Mouse (Mus musculus) gastrocnemius, postnatal 36 days (tissue): Measurements from ENCODE around the gene Brk1. TPM values are rescaled to one million over a fixed set of nuclear protein-coding genes. Genes with fewer than 3 reads are reported as not detected.

Source experiments
- DNase-seq, 2 experiments: peaks; one replicate each; pipeline ENCODE4 v3.0.0; 2022
- intact Hi-C: fragments of 180-260 bp; cut with DNase I; formaldehyde crosslinking; loops from one replicate; pipeline ENCODE4 v1.15.1; 2025
- total RNA-seq, 2 experiments: library from RNA; stranded (reverse); gene quantifications; 2 replicates each; pipeline ENCODE4 v1.2.3; 2021

Gene Brk1
- total RNA-seq, 2 experiments from 2014 or later: 36.3 to 37.5 TPM

DNA sequence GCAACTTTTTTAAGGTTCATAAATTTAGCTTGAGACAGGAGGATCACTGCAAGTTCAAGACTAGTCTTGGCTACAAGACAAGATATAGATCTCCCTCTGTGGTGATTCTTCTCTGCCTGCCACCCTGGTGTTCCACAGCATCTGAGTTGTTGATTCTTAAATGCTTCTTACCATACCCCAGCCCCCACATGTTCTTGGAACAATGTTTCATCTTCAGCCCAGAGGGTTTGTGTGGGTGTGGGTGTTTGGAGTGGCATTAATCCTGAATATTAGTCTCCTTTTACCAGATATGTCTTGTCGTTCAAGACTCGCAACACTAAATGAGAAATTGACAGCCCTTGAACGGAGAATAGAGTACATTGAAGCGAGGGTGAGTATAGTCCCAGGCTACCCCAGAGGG lies 10.9 kb downstream of the Brk1 start:
- DNase-seq: no peak

GRCm38 (mm10) chr6:113623386-113623785 lies 18.8 kb downstream of the Brk1 start:
- intact Hi-C loops: no loop called here

More for the DNA sequence above, 10.9 kb downstream of the Brk1 start:
- intact Hi-C loops: no loop called here

GRCm38 (mm10) chr6:113623941-113624751 lies 19.6 kb downstream of the Brk1 start, which contains the start of gene Vhl:
Gene Vhl, plus strand, starts transcription at chr6:113623959.
- intact Hi-C loops: no loop called here
- peak; percentile 84 to 89 for DNase-seq

More at GRCm38 (mm10) chr6:113623386-113623785, 18.8 kb downstream of the Brk1 start:
- DNase-seq: no peak

- intact Hi-C loops: no loop called here
- DNase-seq: no peak
Measured at GRCm38 (mm10) chr6:113624989-113625770, 20.6 kb downstream of the Brk1 start.

GRCm38 (mm10) chr6:113630322-113630721 lies 25.8 kb downstream of the Brk1 start:
- DNase-seq: no peak
- intact Hi-C loops: no loop called here

GRCm38 (mm10) chr6:113632863-113633262 lies 28.3 kb downstream of the Brk1 start:
- intact Hi-C loops: no loop called here
- no peak for DNase-seq

GRCm38 (mm10) chr6:113638302-113639040 lies 33.9 kb downstream of the Brk1 start, which contains the start of gene Irak2:
Gene Irak2, plus strand, starts transcription at chr6:113638467.
- intact Hi-C loops: loop anchor here (1.0 kb wide), 1 partner anchor 44 kb away; no protein-coding TSS in a partner anchor
- peak; percentile 92 to 96 for DNase-seq

GRCm38 (mm10) chr6:113639201-113639600 lies 34.6 kb downstream of the Brk1 start:
- no peak for DNase-seq
- intact Hi-C loops: no loop called here

DNA sequence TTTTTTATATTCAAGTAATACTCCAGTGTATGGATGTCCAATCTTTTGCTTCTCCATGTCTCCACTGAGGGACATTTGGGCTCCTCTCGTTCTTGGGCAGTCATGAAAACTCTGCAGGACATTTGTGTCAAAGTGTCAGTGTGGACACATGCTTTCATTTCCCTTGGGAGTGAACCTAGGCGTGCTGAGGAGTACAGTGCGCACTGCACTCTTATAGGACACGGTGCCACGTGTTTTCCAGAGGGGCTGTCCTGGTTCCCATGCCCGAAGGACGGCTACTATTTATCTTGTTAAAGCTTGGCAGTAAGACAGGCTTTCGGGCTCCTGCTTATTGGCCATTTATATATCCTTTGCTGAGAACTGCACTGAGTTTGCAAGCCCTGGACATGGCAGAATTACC lies 38.0 kb downstream of the Brk1 start:
- intact Hi-C loops: no loop called here
- no peak for DNase-seq

GRCm38 (mm10) chr6:113643021-113643420 lies 38.4 kb downstream of the Brk1 start:
- intact Hi-C loops: no loop called here
- no peak for DNase-seq

DNA sequence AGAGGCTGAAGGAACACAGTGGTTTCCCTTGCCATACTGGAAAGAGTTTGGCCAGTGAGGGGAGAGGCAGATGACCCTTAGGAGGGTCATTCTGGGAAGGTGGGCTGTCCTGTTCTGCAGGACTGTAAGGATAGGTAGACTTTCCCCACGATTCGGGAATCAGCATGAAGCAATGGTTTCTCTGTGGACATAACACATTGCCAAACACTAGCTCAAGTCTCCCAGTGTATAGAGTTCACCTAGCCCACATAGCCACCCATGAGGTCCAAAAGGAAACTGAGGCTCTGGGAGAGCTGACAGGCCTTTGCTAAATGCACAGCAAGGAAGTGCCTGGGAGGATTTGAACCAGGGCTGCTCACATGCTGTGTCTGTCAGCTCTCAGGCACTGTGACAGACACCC lies 39.4 kb downstream of the Brk1 start:
- DNase-seq: no peak
- intact Hi-C loops: no loop called here

- intact Hi-C loops: no loop called here
- no peak for DNase-seq
Measured at GRCm38 (mm10) chr6:113644808-113645207, 40.2 kb downstream of the Brk1 start.

DNA sequence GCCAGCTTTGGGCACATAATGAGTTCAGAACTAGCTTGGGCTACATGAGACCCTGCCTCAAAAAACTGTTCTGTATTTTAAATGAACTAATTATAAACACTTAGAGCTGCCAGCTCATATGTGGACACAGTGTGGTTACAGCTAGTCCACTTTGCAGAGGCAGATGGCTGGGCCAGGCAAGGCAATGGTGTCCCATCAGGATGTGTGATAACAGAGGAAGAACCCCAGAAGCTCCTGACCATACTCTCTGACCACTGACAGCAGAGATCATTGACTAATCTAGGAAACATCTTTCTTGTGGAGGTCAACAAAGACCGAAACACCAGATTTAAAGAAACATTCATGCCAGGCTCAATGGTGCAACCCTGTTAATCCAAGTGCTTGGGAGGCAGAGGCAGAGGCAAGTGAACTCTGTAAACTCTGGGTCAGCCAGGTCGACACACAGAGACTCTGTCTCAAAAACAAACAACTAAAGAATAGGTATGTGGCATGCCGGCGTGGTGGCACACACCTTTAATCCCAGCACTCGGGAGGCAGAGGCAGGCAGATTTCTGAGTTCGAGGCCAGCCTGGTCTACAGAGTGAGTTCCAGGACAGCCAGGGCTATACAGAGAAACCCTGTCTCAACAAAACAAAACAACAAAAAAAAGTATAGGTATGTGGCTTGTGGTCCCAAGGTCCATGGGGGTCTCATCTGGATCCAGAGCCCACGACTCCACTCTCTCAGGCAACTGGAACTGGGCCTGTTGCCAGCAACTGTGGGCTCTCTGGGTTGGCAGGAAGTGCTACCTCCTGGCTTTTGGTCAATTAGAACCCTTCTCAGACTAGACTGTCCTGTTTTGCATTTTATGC lies 45.0 kb downstream of the Brk1 start:
- no peak for DNase-seq
- intact Hi-C loops: no loop called here

GRCm38 (mm10) chr6:113650197-113650640 lies 45.6 kb downstream of the Brk1 start:
- DNase-seq: no peak
- intact Hi-C loops: no loop called here

- DNase-seq: no peak
- intact Hi-C loops: no loop called here
Measured at GRCm38 (mm10) chr6:113651626-113652025, 47.1 kb downstream of the Brk1 start.

DNA sequence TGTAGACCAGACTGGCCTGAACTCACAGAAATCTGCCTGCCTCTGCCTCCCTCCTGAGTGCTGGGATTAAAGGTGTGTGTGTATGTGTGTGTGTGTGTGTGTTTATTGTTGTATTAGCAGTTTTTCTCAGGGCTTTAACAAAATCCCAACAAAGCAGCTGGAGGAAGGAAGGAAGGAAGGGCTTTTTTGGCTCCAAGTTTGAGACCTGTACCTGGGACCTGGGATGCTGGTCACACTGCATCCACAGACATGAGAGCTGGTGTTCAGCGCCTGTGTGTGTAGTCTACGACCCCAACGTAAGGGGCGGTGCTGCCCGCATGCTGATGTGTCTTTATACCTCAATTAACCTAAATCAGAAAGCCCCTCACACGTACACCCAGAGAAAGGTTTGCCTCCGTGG lies 49.0 kb downstream of the Brk1 start:
- DNase-seq: no peak
- intact Hi-C loops: no loop called here

- intact Hi-C loops: no loop called here
- no peak for DNase-seq
Measured at GRCm38 (mm10) chr6:113654102-113654501, 49.5 kb downstream of the Brk1 start.

- DNase-seq: no peak
- intact Hi-C loops: no loop called here
Measured at GRCm38 (mm10) chr6:113654753-113655397, 50.3 kb downstream of the Brk1 start.

- no peak for DNase-seq
- intact Hi-C loops: no loop called here
Measured at GRCm38 (mm10) chr6:113655475-113655874, 50.9 kb downstream of the Brk1 start.
